ENCODE assay signal across 7 mouse cellular contexts in genomic region chr9:102505700-102506585, GRCm38 (mm10). TPM values are rescaled to one million over a fixed set of nuclear protein-coding genes. Genes with fewer than 3 reads are reported as not detected.
DNase-seq lines count a peak whose midpoint lies in the region; ATAC-seq and TF ChIP-seq lines count a peak whose summit lies in the region.

TSS of gene Ky (plus strand) at chr9:102505750.

- no peaks in the 10 kb centered on the region for H3K9me3 ChIP-seq in E14TG2a.4 (ENCODE audit: low read length)
- no peaks in the 10 kb centered on the region for H3K9me3 ChIP-seq in embryonic facial prominence, embryonic 12.5 days
- H3K9me3 ChIP-seq in heart, embryonic 14.5 days (ENCODE audit: control insufficient read depth, low read length): no peaks in the 10 kb centered on the region
- no peaks in the 10 kb centered on the region for H3K9me3 ChIP-seq in limb, embryonic 10.5 days (replicated peaks)
- H3K9me3 ChIP-seq in neural tube, embryonic 15.5 days (replicated peaks): no peaks in the 10 kb centered on the region

- H3K4me2 ChIP-seq in embryonic facial prominence, embryonic 12.5 days (replicated peaks): peak within 1 kb of the TSS; percentile 84
- peak within 1 kb of the TSS; percentile 70 for H3K4me2 ChIP-seq in heart, embryonic 14.5 days (ENCODE audit: low read length)
- peak within 1 kb of the TSS; percentile 85 for H3K4me2 ChIP-seq in neural tube, embryonic 15.5 days

- no peak for ATAC-seq in embryonic facial prominence, embryonic 12.5 days (ENCODE audit: insufficient number of reproducible peaks, insufficient read depth, low FRiP score, low TSS enrichment)
- peak; percentile 20; the same call in 1 of the 2 replicates for ATAC-seq in heart, embryonic 14.5 days (ENCODE audit: insufficient number of reproducible peaks, insufficient read depth, low FRiP score, low read depth)
- peak; percentile 78 for ATAC-seq in neural tube, embryonic 15.5 days (ENCODE audit: low FRiP score)

- peak within 1 kb of the TSS; percentile 79 for H3K4me3 ChIP-seq in E14TG2a.4 (replicated peaks; ENCODE audit: low read length)
- H3K4me3 ChIP-seq in embryonic facial prominence, embryonic 12.5 days: peak within 1 kb of the TSS; percentile 42
- H3K4me3 ChIP-seq in heart, embryonic 14.5 days (ENCODE audit: control insufficient read depth in 1 of 2, insufficient read depth in 1 of 2, low read depth in 1 of 2, low read length in 2 of 2): peak within 1 kb of the TSS; percentile 43 to 56
- peak within 1 kb of the TSS; percentile 54 for H3K4me3 ChIP-seq in limb, embryonic 10.5 days
- H3K4me3 ChIP-seq in neural tube, embryonic 15.5 days (replicated peaks): peak within 1 kb of the TSS; percentile 43

- WGBS in embryonic facial prominence, embryonic 12.5 days: 1% methylated on average over 63 of the region's 63 CpGs
- WGBS in heart, embryonic 14.5 days: 2% methylated on average over 63 of the region's 63 CpGs
- 1% methylated on average over 63 of the region's 63 CpGs for WGBS in limb, embryonic 10.5 days
- WGBS in neural tube, embryonic 15.5 days: 2% methylated on average over 61 of the region's 63 CpGs

- H3K36me3 ChIP-seq in E14TG2a.4 (ENCODE audit: insufficient read depth, low read length): no peaks in the 10 kb centered on the region
- no peaks in the 10 kb centered on the region for H3K36me3 ChIP-seq in embryonic facial prominence, embryonic 12.5 days
- no peaks in the 10 kb centered on the region for H3K36me3 ChIP-seq in heart, embryonic 14.5 days (ENCODE audit: control insufficient read depth, insufficient read depth, low read length)
- no peaks in the 10 kb centered on the region for H3K36me3 ChIP-seq in limb, embryonic 10.5 days
- no peaks in the 10 kb centered on the region for H3K36me3 ChIP-seq in neural tube, embryonic 15.5 days

- peak within 1 kb of the TSS; percentile 12; the same call in 1 of the 2 replicates for H3K9ac ChIP-seq in embryonic facial prominence, embryonic 12.5 days
- H3K9ac ChIP-seq in heart, embryonic 14.5 days (ENCODE audit: low read length): peak within 1 kb of the TSS; percentile 72
- H3K9ac ChIP-seq in neural tube, embryonic 15.5 days (replicated peaks): peak within 1 kb of the TSS; percentile 53

- no peak for TF ChIP-seq CTCF in E14TG2a.4 (conservative IDR thresholded peaks at IDR 0.05; ENCODE audit: low read length)

- no peak within 1 kb of the TSS for H3K27ac ChIP-seq in embryonic facial prominence, embryonic 12.5 days
- H3K27ac ChIP-seq in heart, embryonic 14.5 days (replicated peaks in 1 of 2; ENCODE audit: control insufficient read depth in 1 of 2, insufficient read depth in 1 of 2, low read depth in 2 of 2, low read length in 2 of 2): peak within 1 kb of the TSS; percentile 80 to 89
- H3K27ac ChIP-seq in limb, embryonic 10.5 days: peak within 1 kb of the TSS; percentile 37; the same call in 1 of the 2 replicates
- 0 out of 2 replicates have a peak within 1 kb of the TSS, but pooled peaks have one; percentile 23 for H3K27ac ChIP-seq in neural tube, embryonic 15.5 days (replicated peaks)

- H3K27me3 ChIP-seq in E14TG2a.4 (ENCODE audit: insufficient read depth, low read length): peaks cover 74% of the 10 kb centered on the region
- peaks cover 50% of the 10 kb centered on the region for H3K27me3 ChIP-seq in embryonic facial prominence, embryonic 12.5 days
- H3K27me3 ChIP-seq in heart, embryonic 14.5 days (ENCODE audit: control insufficient read depth, insufficient read depth, low read length): peaks cover 17% of the 10 kb centered on the region
- peaks cover 73% of the 10 kb centered on the region for H3K27me3 ChIP-seq in limb, embryonic 10.5 days (ENCODE audit: low read depth, poor library complexity, severe bottlenecking)
- peaks cover 29% of the 10 kb centered on the region for H3K27me3 ChIP-seq in neural tube, embryonic 15.5 days (replicated peaks)

- peaks cover 20% of the 10 kb centered on the region for H3K4me1 ChIP-seq in E14TG2a.4 (replicated peaks; ENCODE audit: low read depth, low read length)
- H3K4me1 ChIP-seq in embryonic facial prominence, embryonic 12.5 days: no peaks in the 10 kb centered on the region
- H3K4me1 ChIP-seq in heart, embryonic 14.5 days (ENCODE audit: control insufficient read depth in 2 of 2, insufficient read depth in 2 of 2, low read length in 2 of 2): peaks cover 12 to 21% of the 10 kb centered on the region in 2 experiments
- peaks cover 9% of the 10 kb centered on the region for H3K4me1 ChIP-seq in limb, embryonic 10.5 days
- H3K4me1 ChIP-seq in neural tube, embryonic 15.5 days: peaks cover 16% of the 10 kb centered on the region

- peak; percentile 33 for DNase-seq in WW6 (ENCODE audit: low read depth, low spot score)
- DNase-seq in limb, embryonic 10.5 days (ENCODE audit: low spot score): peak; percentile 60
- DNase-seq in ovary, postnatal 10 days (ENCODE audit: low spot score): no peak

RNA-seq across cellular contexts. Expression of gene Ky, which starts in this region (rescaled TPM):
- polyA plus RNA-seq in embryonic facial prominence, embryonic 12.5 days (2016; fragmentation: Nextera tagmentation; extraction: Ambion mirVana): 0.12 and 0.18 TPM in 2 replicates
- polyA plus RNA-seq in heart, embryonic 14.5 days (2014; fragmentation: Nextera tagmentation; extraction: Ambion mirVana): 1.7 and 1.9 TPM in 2 replicates
- polyA plus RNA-seq in limb, embryonic 10.5 days (2016; fragmentation: Nextera tagmentation; extraction: Ambion mirVana): 0.03 and 0.06 TPM in 2 replicates
- polyA plus RNA-seq in neural tube, embryonic 15.5 days (2015; fragmentation: Nextera tagmentation; extraction: Ambion mirVana): 0.70 and 1.5 TPM in 2 replicates

Comparison
In these comparisons a context has a peak if more than half of its experiments do, and no peak if none do; other contexts are left out.
1. Peak in DNase-seq, H3K4me3 ChIP-seq and H3K27ac ChIP-seq in limb, embryonic 10.5 days; RNA of the gene not detected or under 1 TPM.
2. H3K9ac ChIP-seq: peak in every context shown above with its lines; median percentile 72 in heart, embryonic 14.5 days; 53 in neural tube, embryonic 15.5 days; 12 in embryonic facial prominence, embryonic 12.5 days.